Mouse (Mus musculus) urinary bladder, postnatal 14 days (tissue): ENCODE measurements around the gene Casq2.

ENCODE experiments used
- DNase-seq: peaks from one replicate; pipeline ENCODE4 v3.0.0; 2021; ENCODE audit warnings: low spot score

Casq2 gene

DNA sequence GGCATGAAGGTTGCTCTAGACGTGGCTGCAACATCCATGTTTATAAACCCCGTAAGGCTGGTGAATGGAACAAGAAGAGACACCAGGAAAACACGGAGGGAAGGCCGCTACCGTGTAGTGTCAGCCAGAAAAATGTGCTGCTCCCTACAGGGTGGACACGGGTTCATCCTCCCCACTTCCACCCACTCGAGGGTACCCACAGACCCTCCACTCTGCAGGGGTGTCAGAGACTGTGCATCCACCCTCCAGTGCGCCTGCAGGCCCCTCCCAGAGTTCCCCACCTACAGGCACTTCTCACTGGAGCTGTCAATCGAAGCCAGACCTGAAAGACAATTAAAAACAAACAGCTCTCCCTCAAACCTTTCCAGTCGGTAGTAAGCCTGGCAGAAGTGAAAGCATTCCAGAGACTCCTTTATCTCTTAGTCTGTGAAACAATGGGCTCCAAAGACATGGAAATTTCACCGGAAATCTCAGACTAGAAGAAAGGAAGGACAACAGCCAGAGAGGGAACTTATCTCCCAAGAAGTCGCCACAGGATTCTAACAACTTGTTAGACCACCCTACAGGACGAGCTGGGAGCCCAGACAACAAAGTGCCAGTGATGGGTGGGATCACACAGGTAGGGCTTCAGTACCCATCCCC, 2.5 kb upstream of the Casq2 start:
- no peak for DNase-seq

DNA sequence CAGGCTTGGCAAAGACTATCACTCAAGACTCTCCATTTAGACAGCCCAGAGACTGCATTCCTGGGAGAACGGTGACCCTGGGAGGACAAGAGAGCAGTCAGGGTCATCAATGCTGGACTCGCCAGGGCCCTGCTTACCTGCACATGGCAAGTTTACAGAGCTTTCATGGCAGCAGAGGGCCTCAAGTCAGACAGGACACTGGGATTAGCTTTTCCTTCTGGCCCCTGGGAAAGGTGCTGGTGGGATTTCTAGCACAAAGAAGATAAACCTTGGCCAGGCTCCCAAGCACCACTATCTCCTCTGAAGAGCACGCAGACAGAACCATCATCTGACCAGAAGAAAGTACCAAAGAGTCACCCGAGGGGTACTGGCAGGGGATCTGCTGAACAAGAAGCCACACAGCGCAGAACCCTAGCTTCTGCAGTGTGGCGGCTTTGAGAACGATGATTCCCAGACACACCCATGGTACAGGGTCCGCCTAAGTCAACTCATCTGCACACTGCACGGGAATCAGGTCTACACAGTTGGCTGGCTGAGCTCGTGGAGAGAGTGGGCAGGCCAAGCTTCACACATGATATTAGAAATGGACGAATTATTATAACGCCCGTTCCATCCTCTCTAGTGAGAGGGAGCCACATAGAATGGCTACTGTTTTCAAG, 1.3 kb upstream of the Casq2 start:
- no peak for DNase-seq

DNA sequence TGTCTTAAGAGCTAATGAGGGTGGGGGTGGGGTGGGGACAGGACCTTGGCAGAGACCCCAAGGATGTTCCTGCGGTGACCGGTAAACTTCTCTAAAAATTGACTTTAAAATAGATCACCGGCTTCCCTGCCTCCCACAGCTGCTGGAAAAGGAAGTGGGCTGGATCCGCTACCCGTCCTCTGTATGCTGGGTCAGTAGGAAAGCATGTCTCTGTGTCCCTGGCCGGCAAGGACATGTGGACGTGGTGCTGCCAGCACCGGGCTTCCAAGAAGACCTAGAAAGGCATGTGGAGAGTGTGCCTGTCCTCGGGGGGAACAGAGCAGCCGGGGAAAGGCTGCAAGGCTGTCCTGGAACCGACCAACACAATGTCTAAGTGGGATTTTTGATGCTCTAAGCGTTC, 496 bp upstream of the Casq2 start:
- DNase-seq, result no peak

DNA sequence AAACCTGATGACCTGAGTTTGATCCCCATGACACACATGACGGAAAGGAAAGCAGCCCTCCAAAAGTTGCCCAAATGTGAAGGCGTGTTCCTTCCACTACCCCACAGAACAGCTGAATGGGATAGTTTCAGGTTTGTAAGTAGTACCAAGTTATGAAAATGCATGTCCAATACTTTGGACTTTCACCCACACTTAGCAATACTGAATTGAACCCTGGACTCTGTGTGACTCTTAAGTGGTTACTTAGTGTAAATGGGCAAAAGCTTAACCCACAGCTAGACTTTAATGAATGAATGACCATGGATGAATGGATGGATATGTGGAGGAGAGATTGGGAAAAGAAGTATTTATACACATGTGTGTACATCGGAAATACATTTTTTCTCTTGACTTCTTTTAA, 8.6 kb downstream of the Casq2 start:
- DNase-seq, result no peak

DNA sequence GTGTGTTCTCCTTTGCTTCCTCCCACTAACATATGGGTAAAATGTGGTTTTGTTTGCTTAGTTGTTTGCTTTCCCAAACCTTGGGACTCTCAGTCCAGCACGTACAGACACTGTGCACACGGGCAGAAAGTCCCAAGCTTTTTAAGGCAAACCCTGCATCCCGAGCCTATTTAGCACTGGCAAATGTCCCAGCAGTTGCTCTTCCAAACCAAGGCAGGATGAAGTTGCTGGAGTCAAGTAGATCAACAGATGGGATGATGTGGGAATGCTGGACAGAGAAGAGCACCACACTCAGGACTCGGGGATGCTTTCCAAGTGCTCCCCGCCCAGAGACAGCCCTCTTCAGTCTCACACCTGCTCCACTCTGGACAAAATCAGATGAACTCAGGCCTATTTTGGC, 9.2 kb downstream of the Casq2 start:
- no peak for DNase-seq

DNA sequence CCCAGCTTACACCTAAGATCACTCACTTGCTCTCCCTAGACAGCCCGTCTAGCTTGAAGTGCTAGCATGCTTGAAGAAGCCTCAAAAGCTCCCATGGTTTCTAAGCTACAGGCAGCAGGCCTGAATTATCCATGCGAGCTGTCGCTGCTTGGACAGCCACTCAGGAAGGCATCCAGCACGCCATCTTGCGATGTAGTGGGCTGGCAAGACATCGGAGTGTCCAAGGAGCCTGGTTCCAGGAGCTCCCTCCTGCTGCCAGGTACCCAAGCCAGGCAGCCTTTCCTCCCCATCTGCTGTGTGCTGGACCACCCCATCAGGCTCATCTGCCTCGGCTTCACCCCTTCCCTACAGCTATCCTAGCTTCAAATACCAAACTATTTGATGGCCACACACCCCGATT, 10.2 kb downstream of the Casq2 start:
- DNase-seq, result no peak

DNA sequence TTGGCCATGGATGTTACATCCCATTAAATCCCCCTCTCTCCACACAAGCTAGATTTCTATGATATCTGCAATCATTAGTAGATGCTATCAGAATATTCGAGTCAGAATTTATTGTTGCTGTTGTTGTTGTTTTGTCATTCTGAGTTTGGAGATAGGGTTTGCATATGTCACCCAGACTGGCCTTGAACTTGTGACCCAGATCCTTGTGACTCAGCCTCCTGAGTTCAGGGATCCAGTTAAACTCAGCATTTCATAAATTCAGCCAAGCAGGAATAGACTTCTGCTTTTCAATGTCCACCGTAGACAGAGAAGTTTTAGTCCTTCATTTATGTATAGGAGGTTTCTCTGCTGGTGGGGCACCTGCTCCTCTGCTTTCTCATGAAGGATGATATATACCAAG, 10.8 kb downstream of the Casq2 start:
- no peak for DNase-seq

DNA sequence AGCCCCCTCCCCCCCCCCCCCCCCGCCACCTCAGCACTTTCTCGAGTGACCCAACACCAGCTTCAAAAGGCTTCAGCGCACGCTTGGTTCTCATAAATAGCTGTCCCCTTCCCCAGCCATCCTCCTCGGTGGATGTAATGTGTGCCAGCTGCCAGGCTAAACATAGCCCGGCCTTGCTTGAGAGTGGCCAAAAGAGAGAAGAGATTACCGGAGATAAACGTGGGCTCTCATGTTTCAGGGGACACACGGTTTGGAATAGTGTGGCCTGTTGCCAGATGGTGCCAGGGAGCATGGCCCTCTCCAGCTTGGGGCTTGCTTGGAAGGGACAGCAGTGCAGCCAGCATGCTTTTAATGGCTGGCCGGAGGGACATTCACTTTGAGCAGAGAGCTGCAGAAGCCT, 13.0 kb downstream of the Casq2 start:
- no peak for DNase-seq

DNA sequence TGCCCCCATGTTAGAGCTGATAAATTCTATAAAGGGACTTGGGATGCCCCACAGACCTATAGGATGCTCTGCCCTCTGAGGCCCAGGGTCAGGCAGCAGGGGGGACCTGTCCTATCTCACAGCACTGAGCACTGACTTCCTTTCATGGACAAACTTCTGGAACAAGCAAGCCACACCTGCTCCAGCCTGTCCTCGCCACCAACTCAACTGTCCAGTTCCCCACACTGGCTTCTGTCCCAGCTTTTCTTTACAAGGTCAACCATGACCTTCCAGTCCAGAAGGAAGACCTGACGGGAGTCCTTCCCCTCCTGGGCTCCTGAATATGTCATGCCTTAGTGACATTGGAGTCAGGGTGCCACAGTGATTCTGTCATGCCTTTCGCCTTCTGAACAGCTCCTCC, 13.6 kb downstream of the Casq2 start:
- no peak for DNase-seq

DNA sequence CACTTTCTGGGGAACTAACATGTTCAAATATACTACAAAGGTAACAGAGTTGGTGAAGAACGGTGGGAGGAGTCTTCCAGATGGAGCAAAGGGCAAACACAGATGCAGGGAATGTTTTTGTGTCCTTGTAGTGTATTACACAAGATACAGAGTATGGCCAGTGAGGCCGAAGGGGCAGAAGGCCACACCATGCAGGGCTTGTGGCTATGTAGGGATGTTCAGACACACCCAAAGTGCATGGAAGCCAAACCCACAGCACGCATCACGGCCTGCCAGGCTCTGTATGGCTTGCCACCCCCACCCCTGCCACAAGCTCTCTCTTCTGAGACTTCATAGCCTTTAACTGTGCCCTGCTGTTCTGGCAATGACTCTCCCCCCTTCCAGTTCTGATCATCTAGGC, 15.2 kb downstream of the Casq2 start:
- DNase-seq, result no peak

DNA sequence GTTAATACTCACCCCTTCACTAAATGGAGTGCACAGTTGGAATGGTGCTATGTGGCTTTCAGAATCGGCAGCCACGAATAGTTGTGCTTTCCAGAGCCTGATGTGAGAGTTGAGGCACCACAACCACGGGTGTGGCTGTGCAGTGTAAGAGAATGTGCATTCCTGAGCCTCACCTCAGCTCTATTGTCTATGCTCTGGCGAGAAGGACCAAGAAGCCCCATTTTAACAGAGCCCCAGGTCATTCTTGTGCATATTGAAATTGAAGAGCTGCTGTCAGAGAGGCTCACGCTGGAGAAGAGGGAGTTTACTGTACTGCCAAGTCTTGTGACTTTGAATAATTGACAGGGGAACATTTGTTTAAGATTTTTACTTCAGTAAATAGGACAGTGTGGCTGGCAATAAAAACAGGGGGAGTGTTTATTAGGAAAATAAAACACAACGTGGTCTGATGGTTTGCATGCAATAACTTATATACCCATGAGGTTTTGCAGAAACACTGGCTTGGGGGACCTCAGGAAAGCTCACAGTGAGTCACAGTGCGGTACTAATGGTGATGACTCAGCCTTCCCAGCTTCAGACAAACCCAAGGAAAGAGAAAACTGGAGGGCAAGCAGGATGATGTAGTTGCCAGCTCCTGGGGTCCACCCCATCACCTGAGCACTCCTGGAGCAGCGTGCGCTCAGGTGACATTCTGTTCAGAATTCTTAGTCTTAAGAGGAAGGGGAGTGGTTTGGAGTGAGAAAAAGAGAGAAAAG, 17.8 kb downstream of the Casq2 start:
- no peak for DNase-seq

DNA sequence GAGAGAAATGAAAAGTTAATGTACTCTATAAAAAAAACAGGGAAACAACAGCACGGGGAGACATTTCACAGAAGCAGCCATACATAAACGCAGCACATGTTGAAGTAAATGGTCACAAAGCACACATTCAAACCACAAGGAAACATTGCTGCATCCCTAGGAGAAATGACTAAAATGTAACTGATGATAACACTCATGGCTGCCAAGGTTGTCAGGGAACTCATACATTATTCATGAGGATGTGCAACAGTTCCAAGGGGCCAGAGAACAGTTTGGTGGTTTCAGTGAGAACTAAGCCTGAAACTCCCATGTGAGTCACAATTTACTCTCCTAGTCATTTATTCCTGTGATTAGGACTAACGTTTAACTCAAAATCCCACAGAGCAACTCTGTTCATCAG, 22.0 kb downstream of the Casq2 start:
- DNase-seq, result no peak

DNA sequence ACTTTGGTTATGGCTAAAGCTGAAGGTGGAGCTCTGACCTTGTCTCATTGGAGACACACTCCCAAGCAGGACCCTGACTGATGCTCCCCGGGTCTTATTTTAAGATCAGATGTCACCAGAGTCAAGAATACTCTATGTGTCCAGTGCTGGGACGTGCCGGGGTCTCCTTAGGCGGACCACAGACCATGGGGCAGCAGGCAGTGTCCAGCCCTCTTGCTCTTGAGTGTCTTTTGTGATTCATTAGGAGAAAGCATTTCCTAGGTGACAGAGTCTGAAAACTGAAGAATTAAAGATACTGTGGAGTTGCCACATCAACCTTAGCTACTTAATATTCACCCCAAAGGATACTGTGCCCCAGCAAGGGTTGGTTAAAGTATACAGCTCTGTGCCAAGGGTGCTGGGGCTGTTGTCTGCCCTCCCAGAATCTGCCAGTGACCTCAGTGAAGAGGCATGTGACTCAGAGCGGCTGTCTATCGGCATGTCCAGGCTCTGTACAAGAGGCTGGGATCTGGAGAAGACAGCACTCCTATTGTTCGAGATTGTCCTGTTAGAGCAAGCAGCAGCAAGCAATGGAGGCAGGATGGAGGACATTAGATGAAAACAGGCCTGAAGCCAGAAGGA, 25.9 kb downstream of the Casq2 start:
- DNase-seq, result no peak

DNA sequence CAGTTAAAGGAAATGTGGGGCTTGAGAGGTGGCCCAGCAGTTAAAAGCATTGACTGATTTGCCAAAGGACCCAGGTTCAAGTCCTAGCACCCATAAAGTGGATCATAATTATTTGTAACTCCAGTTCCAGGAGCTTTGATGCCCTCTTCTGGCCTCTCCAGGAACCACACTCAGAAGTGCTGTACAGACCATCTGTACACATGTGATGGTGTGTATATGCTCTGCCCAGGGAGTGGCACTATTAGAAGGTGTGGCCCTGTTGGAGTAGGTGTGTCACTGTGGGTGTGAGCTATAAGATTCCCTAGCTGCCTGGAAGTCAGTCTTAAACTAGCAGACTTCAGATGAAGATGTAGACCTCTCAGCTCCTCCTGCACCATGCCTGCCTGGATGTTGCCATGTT, 34.7 kb downstream of the Casq2 start:
- no peak for DNase-seq

DNA sequence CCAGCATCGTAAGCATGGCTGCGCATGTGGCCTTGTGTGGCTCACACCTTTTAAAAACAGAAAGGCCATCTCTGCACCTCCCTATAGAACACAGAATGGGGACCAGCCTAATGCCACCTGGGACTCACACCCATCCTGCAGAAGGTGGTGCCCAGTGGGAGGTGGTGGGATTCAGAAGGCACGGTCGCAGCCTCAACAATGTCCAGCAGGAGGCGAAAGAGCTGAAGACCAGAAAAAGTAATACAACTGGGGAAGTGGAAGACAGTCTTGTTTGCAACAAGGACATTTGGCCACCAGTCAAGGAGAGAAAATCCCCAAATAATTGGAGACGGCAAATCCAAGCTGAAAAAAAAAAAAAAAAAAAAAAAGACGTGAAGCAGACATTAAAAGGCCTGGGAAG, 35.8 kb downstream of the Casq2 start:
- DNase-seq, result no peak

DNA sequence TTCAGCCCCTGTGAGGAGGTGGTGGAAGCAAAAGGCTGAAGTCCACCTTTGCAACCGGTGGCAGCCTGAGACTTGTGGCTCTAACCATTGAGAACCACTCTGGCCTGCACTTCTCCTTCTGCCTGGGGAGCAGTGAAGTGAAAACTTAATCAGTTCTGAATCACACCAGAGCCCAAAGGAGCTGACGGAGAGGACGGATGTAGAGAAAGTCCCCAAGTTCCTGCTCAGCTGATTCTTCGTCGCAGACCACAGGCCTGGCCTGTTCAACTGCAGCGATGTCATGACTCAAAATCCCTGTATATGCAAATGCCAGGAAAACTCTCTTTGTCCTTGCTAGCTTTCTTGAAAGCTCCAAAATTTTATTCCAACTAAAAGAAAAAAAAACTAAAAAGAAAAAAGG, 37.4 kb downstream of the Casq2 start:
- DNase-seq, result no peak

DNA sequence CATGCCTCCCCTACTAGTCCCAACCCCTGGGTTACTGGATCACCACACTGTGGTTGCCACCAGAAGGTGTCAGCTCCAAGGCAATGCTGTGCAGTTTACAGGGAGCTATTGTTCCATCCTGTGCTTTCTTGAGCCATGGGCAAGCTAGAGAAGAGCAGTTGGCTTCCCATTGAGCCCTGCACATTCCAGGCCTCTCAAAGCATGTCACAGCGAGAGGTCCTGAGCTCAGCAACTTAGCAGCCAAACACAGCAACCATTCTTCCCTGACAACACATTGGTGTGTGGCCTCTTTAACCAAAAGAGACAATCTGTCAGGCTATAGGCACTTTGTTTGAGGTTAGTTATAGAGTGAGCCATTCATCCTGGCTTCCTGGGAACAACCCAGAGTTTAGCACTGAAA, 39.3 kb downstream of the Casq2 start:
- DNase-seq, result no peak

DNA sequence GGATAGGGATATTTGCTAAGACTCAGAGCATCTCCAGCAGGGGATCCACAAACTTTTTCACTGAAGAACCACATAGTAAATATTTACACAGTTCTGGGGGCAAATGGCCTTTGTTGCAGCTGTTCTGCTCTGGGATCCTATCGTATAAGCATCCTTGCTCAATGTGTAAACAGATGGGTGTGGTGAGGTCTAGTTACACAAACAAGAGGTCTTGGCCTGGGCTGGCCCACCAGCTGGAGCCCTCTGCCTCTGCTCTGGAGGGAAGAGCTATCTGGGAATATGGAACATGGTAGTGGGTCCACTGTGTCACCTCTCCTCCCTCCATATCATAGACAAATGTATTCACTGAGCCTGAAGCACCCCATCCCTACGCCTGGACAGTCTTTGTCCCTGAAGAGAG, 40.9 kb downstream of the Casq2 start:
- no peak for DNase-seq

DNA sequence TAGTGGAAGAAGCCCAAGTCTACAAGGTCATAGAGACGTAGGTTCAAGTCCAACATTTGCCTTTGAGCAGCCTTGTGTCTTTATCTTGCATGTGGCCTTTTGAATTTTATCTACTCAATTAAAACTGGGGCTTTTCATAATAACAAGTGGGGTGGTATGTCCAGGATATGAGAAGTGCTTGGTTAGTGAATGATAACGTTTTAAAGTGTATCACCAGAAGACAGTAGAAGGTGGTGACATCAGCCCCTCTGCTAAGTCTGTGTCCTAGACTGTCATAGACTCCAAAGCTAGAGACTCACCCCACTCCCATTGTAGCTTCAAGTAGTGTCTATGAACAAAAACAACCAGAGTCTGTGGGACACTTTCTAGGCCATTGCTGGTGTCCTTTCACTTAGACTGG, 42.0 kb downstream of the Casq2 start:
- no peak for DNase-seq

DNA sequence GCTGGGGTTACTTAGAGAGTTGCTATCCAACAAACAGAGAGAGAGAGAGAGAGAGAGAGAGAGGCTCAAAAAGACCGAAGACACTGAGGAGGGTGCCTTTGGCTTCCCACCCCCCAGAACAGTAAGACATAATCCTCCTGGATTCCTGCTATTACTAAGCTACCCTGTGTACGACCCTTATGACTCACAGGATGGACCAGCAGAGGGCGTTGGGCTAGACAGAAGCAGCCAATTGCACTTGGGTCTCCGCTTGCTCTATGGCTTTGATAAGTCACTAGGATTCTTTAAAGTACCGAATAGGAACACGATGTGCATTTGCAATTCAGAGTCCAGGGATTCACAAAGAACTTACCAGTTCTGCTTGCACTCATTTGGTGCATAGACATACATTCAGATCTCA, 44.3 kb downstream of the Casq2 start:
- DNase-seq, result no peak

DNA sequence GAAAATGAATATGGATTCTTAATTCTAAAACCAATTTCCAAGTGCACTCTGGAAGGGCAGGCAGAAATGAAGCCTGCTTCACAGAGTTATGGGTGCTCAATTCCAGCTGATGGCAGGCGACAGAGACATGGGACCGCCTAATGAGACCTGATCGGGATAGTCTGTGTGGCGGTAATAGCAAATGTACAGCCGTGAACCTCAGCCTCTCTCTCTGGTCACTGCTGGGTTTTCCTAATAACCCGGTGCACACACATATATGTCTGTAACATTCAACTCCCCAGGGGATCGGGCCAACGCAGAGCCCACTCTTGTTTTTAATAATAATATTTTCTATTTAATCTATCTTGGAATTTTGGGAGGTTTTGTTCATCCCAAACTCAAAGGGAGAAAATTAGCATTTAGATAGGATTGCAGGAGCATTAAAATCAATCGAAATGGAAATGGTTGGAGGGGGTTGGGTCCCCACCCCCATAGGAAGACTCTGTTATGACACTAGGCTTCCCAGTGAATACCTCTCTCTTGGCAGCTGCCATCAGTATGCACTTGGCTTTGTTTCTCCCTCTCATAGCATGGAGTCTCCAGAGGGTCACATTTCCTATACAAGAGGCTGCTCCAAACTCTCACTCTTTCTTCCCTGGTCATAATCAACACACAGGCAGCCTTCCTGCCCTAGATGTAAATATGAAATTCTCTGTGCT, 45.6 kb downstream of the Casq2 start:
- no peak for DNase-seq

DNA sequence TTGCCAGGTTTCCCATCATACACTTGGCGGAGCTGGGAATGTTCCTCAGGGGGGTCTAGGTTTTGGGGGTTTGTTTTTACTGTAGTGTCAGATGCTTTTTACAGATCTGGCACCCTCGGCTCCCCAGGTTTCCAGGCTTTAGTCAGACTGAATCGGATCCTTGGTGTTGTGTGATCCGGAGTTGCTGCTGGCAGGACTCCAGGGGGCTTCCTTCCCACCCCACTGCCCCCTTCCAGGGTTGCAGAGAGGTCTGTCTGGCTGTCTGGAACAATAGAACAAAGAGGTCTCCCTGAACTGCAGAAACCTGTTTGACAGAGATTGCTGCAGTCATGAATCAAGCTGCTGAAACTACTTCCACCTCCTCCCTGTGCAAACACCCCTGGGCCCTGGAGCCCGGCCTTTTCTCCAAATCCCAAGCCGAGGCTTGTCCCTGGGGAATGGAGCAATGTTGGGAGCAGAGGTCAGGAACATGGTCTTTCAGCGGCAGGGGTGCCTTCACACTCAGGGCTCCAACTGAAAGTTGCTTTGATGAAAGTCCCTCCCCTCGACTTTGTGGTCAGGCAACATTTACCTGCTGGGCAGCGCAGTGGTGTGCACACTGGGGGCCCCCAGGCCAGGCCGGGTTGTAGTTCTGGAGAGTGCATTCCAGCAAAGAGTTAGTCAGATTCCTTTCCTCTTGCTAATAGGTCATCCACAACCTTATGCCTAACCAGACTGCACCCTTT, 49.3 kb downstream of the Casq2 start:
- DNase-seq, result peak; percentile 80
